Mouse (Mus musculus): ENCODE measurements around the gene Ccdc115.

Gene Ccdc115

GRCm38 (mm10) chr1:34439215-34439960, at the start of gene Ccdc115, which contains the start of gene Imp4:
Ccdc115 (minus strand) TSS chr1:34439672.
Imp4 (plus strand) TSS chr1:34439851.
- DNase-seq (ENCODE audit: low spot score in 2 of 2) = peak; percentile 91 to 94

- no peak for DNase-seq (ENCODE audit: low spot score in 2 of 2)
Observed at GRCm38 (mm10) chr1:34487383-34487782, 47.9 kb upstream of the Ccdc115 start.

- DNase-seq (ENCODE audit: low spot score in 2 of 2) = no peak
Observed at GRCm38 (mm10) chr1:34485461-34486188, 46.2 kb upstream of the Ccdc115 start.

- DNase-seq (ENCODE audit: low spot score in 2 of 2) = no peak
Observed at GRCm38 (mm10) chr1:34484470-34484869, 45.0 kb upstream of the Ccdc115 start.

- no peak for DNase-seq (ENCODE audit: low spot score in 2 of 2)
Observed at GRCm38 (mm10) chr1:34481920-34482669, 42.6 kb upstream of the Ccdc115 start.

GRCm38 (mm10) chr1:34480801-34481200, 41.3 kb upstream of the Ccdc115 start:
- DNase-seq (ENCODE audit: low spot score in 2 of 2) = no peak

GRCm38 (mm10) chr1:34478891-34479655, 39.6 kb upstream of the Ccdc115 start:
- DNase-seq (ENCODE audit: low spot score in 2 of 2) = no peak

GRCm38 (mm10) chr1:34472427-34473300, 33.2 kb upstream of the Ccdc115 start:
- DNase-seq (ENCODE audit: low spot score in 2 of 2) = peak in 1 of 2 experiments; percentile 20

- no peak for DNase-seq (ENCODE audit: low spot score in 2 of 2)
Observed at GRCm38 (mm10) chr1:34469801-34470200, 30.3 kb upstream of the Ccdc115 start.

- no peak for DNase-seq (ENCODE audit: low spot score in 2 of 2)
Observed at GRCm38 (mm10) chr1:34468500-34468899, 29.0 kb upstream of the Ccdc115 start.

GRCm38 (mm10) chr1:34468051-34468450, 28.6 kb upstream of the Ccdc115 start:
- DNase-seq (ENCODE audit: low spot score in 2 of 2) = no peak

- DNase-seq (ENCODE audit: low spot score in 2 of 2) = no peak
Observed at GRCm38 (mm10) chr1:34465445-34465844, 26.0 kb upstream of the Ccdc115 start.

GRCm38 (mm10) chr1:34464310-34464817, 24.9 kb upstream of the Ccdc115 start:
- no peak for DNase-seq (ENCODE audit: low spot score in 2 of 2)

- peak; percentile 33 to 69 for DNase-seq (ENCODE audit: low spot score in 2 of 2)
Observed at GRCm38 (mm10) chr1:34462766-34463165, 23.3 kb upstream of the Ccdc115 start.

GRCm38 (mm10) chr1:34460061-34460441, 20.6 kb upstream of the Ccdc115 start:
- DNase-seq (ENCODE audit: low spot score in 2 of 2) = no peak

GRCm38 (mm10) chr1:34459284-34460060, 20.0 kb upstream of the Ccdc115 start, which contains the start of gene Ptpn18:
Ptpn18 (plus strand) TSS chr1:34459762.
- DNase-seq (ENCODE audit: low spot score in 2 of 2) = peak; percentile 77 to 87

- no peak for DNase-seq (ENCODE audit: low spot score in 2 of 2)
Observed at GRCm38 (mm10) chr1:34458431-34458830, 19.0 kb upstream of the Ccdc115 start.

- no peak for DNase-seq (ENCODE audit: low spot score in 2 of 2)
Observed at GRCm38 (mm10) chr1:34443124-34443523, 3.7 kb upstream of the Ccdc115 start.

GRCm38 (mm10) chr1:34439961-34440630, 624 bp upstream of the Ccdc115 start:
- DNase-seq (ENCODE audit: low spot score in 2 of 2) = no peak

Data from urinary bladder, postnatal 4 days (tissue).